ENCODE assay signal across 13 mouse cellular contexts in the genomic region with DNA sequence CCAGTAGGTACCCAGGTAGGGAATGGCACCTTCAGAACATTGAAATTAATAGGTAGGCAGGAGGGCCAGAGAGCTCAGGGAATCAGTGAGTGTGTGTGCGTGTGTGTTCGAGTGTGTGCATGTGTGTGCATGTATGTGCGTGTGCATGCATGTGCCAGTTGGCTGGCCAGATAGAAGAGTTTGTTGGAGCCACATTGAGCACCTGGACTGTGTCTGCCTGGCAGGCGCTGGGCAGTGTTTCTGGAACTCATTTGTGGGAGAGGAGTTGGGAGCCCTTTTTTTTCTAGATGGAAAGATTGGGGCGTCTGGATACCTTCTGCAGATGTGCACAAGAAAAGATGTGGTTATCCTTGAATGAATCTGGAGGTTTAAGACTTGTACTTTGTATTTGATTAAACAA. TPM values are rescaled to one million over a fixed set of nuclear protein-coding genes. Genes with fewer than 3 reads are reported as not detected.
A peak's percentile ranks its signal among the peaks of the same experiment; 100 is the strongest.
DNase-seq lines count a peak whose midpoint lies in the region; ATAC-seq lines count a peak whose summit lies in the region.
"Had no signal": no experiment of that assay in that cellular context is flagged by ENCODE, and none has a peak within 500 bp of the region (broad histone marks: within the 10 kb centered on the region; RNA-seq: fewer than 3 reads in every experiment).

No protein-coding gene starts in this region.

- WGBS in hindbrain, embryonic 13.5 days = 67% methylated on average over 5 of the region's 5 CpGs
- WGBS in hindbrain, embryonic 12.5 days = 69% methylated on average over 5 of the region's 5 CpGs
- WGBS in lung, embryonic 16.5 days = 79% methylated on average over 5 of the region's 5 CpGs
- WGBS in limb, embryonic 11.5 days = 35% methylated on average over 5 of the region's 5 CpGs
- 66% methylated on average over 5 of the region's 5 CpGs for WGBS in neural tube, embryonic 15.5 days

- H3K4me3 ChIP-seq in hindbrain, embryonic 13.5 days = no peak overlapping the region
- H3K4me3 ChIP-seq in hindbrain, embryonic 12.5 days = no peak overlapping the region
- H3K4me3 ChIP-seq in lung, embryonic 16.5 days (ENCODE audit: low read length) = no peak overlapping the region
- no peak overlapping the region for H3K4me3 ChIP-seq in limb, embryonic 11.5 days (ENCODE audit: low read depth, low read length)
- H3K4me3 ChIP-seq in neural tube, embryonic 15.5 days (replicated peaks) = no peak overlapping the region

- no peak overlapping the region for H3K4me2 ChIP-seq in hindbrain, embryonic 13.5 days
- no peak overlapping the region for H3K4me2 ChIP-seq in hindbrain, embryonic 12.5 days (replicated peaks)
- H3K4me2 ChIP-seq in lung, embryonic 16.5 days (ENCODE audit: low read depth, low read length) = no peak overlapping the region
- no peak overlapping the region for H3K4me2 ChIP-seq in limb, embryonic 11.5 days (ENCODE audit: low read depth, severe bottlenecking)
- no peak overlapping the region for H3K4me2 ChIP-seq in neural tube, embryonic 15.5 days

- H3K4me1 ChIP-seq in hindbrain, embryonic 13.5 days (replicated peaks) = peaks cover 24% of the 10 kb centered on the region
- peaks cover 24% of the 10 kb centered on the region for H3K4me1 ChIP-seq in hindbrain, embryonic 12.5 days
- peaks cover 32% of the 10 kb centered on the region for H3K4me1 ChIP-seq in lung, embryonic 16.5 days (replicated peaks; ENCODE audit: control insufficient read depth, insufficient read depth, low read length)
- H3K4me1 ChIP-seq in limb, embryonic 11.5 days (ENCODE audit: control insufficient read depth, insufficient read depth, low read length) = peaks cover 56% of the 10 kb centered on the region
- peaks cover 28% of the 10 kb centered on the region for H3K4me1 ChIP-seq in neural tube, embryonic 15.5 days

- H3K9me3 ChIP-seq in hindbrain, embryonic 13.5 days = no peaks in the 10 kb centered on the region
- H3K9me3 ChIP-seq in hindbrain, embryonic 12.5 days (replicated peaks) = no peaks in the 10 kb centered on the region
- no peaks in the 10 kb centered on the region for H3K9me3 ChIP-seq in lung, embryonic 16.5 days (ENCODE audit: control insufficient read depth, low read length)
- no peaks in the 10 kb centered on the region for H3K9me3 ChIP-seq in limb, embryonic 11.5 days (ENCODE audit: control insufficient read depth, low read length)
- no peaks in the 10 kb centered on the region for H3K9me3 ChIP-seq in neural tube, embryonic 15.5 days (replicated peaks)

- H3K27me3 ChIP-seq in hindbrain, embryonic 13.5 days = no peaks in the 10 kb centered on the region
- no peaks in the 10 kb centered on the region for H3K27me3 ChIP-seq in hindbrain, embryonic 12.5 days
- no peaks in the 10 kb centered on the region for H3K27me3 ChIP-seq in lung, embryonic 16.5 days (ENCODE audit: control insufficient read depth, insufficient read depth, low read depth, low read length)
- H3K27me3 ChIP-seq in limb, embryonic 11.5 days (ENCODE audit: control insufficient read depth, insufficient read depth, low read length) = no peaks in the 10 kb centered on the region
- no peaks in the 10 kb centered on the region for H3K27me3 ChIP-seq in neural tube, embryonic 15.5 days (replicated peaks)

- H3K36me3 ChIP-seq in hindbrain, embryonic 13.5 days = no peaks in the 10 kb centered on the region
- H3K36me3 ChIP-seq in hindbrain, embryonic 12.5 days = no peaks in the 10 kb centered on the region
- no peaks in the 10 kb centered on the region for H3K36me3 ChIP-seq in lung, embryonic 16.5 days (ENCODE audit: control insufficient read depth, insufficient read depth, low read length)
- H3K36me3 ChIP-seq in limb, embryonic 11.5 days (ENCODE audit: control insufficient read depth, insufficient read depth, low read length) = no peaks in the 10 kb centered on the region
- no peaks in the 10 kb centered on the region for H3K36me3 ChIP-seq in neural tube, embryonic 15.5 days

- no peak for ATAC-seq in hindbrain, embryonic 13.5 days (ENCODE audit: low FRiP score)
- ATAC-seq in hindbrain, embryonic 12.5 days (ENCODE audit: low FRiP score) = no peak
- no peak for ATAC-seq in lung, embryonic 16.5 days (ENCODE audit: low read depth)
- ATAC-seq in limb, embryonic 11.5 days (ENCODE audit: insufficient number of reproducible peaks, low FRiP score, low TSS enrichment, low read depth) = peak; percentile 18; the same call in 1 of the 2 replicates
- no peak for ATAC-seq in neural tube, embryonic 15.5 days (ENCODE audit: low FRiP score)
- ATAC-seq: forebrain, postnatal 0 days; midbrain, embryonic 16.5 days had no signal

- DNase-seq in lung, postnatal 36 days = no peak
- DNase-seq in limb, embryonic 11.5 days (ENCODE audit: low spot score) = peak; percentile 55
- DNase-seq in retina, embryonic 14.5 days (ENCODE audit: low spot score) = no peak
- DNase-seq: cerebellum, adult 18-20 months; forebrain, postnatal 0 days; heart, adult 11 months; kidney, postnatal 36 days; lung, adult 2 months had no signal

- 0 out of 2 replicates have a peak overlapping the region, but pooled peaks have one; percentile 55 for H3K27ac ChIP-seq in hindbrain, embryonic 13.5 days
- no peak overlapping the region for H3K27ac ChIP-seq in hindbrain, embryonic 12.5 days
- H3K27ac ChIP-seq in lung, embryonic 16.5 days (ENCODE audit: low read length) = peak overlapping the region; percentile 92
- H3K27ac ChIP-seq in limb, embryonic 11.5 days (replicated peaks; ENCODE audit: low read depth, low read length) = peak overlapping the region; percentile 51; the same call in 1 of the 2 replicates
- H3K27ac ChIP-seq in neural tube, embryonic 15.5 days (replicated peaks) = peak overlapping the region; percentile 11; the same call in 1 of the 2 replicates

- H3K9ac ChIP-seq in hindbrain, embryonic 13.5 days = no peak overlapping the region
- no peak overlapping the region for H3K9ac ChIP-seq in hindbrain, embryonic 12.5 days
- no peak overlapping the region for H3K9ac ChIP-seq in lung, embryonic 16.5 days (ENCODE audit: low read length)
- H3K9ac ChIP-seq in limb, embryonic 11.5 days (ENCODE audit: low read length) = no peak overlapping the region
- no peak overlapping the region for H3K9ac ChIP-seq in neural tube, embryonic 15.5 days (replicated peaks)
- H3K9ac ChIP-seq: forebrain, postnatal 0 days had no signal

RNA-seq across cellular contexts. Expression of gene Farp1, which starts 19.1 kb away (rescaled TPM):
- 23.3 and 24.8 TPM in 2 replicates for polyA plus RNA-seq in hindbrain, embryonic 13.5 days (2015; fragmentation: Nextera tagmentation; extraction: Ambion mirVana)
- polyA plus RNA-seq in hindbrain, embryonic 12.5 days (2016; fragmentation: Nextera tagmentation; extraction: Ambion mirVana) = 43.9 and 46.0 TPM in 2 replicates
- polyA plus RNA-seq in lung, embryonic 16.5 days (2015; fragmentation: Nextera tagmentation; extraction: Ambion mirVana) = 20.0 and 22.0 TPM in 2 replicates
- 57.6 and 67.2 TPM in 2 replicates for polyA plus RNA-seq in limb, embryonic 11.5 days (2014; fragmentation: Nextera tagmentation; extraction: Ambion mirVana)
- 28.1 and 28.5 TPM in 2 replicates for polyA plus RNA-seq in neural tube, embryonic 15.5 days (2015; fragmentation: Nextera tagmentation; extraction: Ambion mirVana)
